9 mouse cellular contexts compared by ENCODE assay signal in the genomic region with DNA sequence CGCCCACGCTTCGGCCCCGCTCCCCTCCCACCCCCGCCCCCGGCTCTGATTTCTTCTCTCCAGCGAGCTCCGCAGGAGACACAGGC. TPM values are rescaled to one million over a fixed set of nuclear protein-coding genes. Genes with fewer than 3 reads are reported as not detected.
DNase-seq lines count a peak whose midpoint lies in the region; ATAC-seq and TF ChIP-seq lines count a peak whose summit lies in the region.
"Had no signal": no experiment of that assay in that cellular context is flagged by ENCODE, and none has a peak within 500 bp of the region (broad histone marks: within the 10 kb centered on the region; RNA-seq: fewer than 3 reads in every experiment).

A gene (plus strand): TSS at position 48 of the 86 bp plus-strand sequence.

- H3K4me3 ChIP-seq in heart, embryonic 11.5 days (ENCODE audit: low read depth, low read length), result peak within 1 kb of the TSS; percentile 55
- H3K4me3 ChIP-seq in CH12.LX (replicated peaks in 1 of 3; ENCODE audit: low read depth in 2 of 3, low read length in 2 of 3, poor library complexity in 1 of 3), result peak within 1 kb of the TSS; percentile 35 to 64 (median 35)
- H3K4me3 ChIP-seq in forebrain, postnatal 0 days (ENCODE audit: low read depth, low read length), result peak within 1 kb of the TSS; percentile 46
- peak within 1 kb of the TSS; percentile 22 for H3K4me3 ChIP-seq in liver, embryonic 16.5 days (ENCODE audit: low read depth, low read length)

- H3K9ac ChIP-seq in heart, embryonic 11.5 days (ENCODE audit: low read depth, low read length), result peak within 1 kb of the TSS; percentile 39; the same call in 1 of the 2 replicates
- H3K9ac ChIP-seq in CH12.LX (ENCODE audit: insufficient read depth, low read depth), result peak within 1 kb of the TSS; percentile 38
- peak within 1 kb of the TSS; percentile 35; the same call in 1 of the 2 replicates for H3K9ac ChIP-seq in forebrain, postnatal 0 days
- no peak within 1 kb of the TSS for H3K9ac ChIP-seq in liver, embryonic 16.5 days (ENCODE audit: low read depth, low read length)

- no peak for DNase-seq in heart, adult 9 months (ENCODE audit: low spot score in 2 of 2)
- no peak for DNase-seq in CH12.LX (ENCODE audit: extremely low read depth)
- DNase-seq in forebrain, postnatal 0 days, result no peak
- DNase-seq in thymus, adult 18-20 months, result no peak
- no peak for DNase-seq in testis, postnatal 10 days (ENCODE audit: low spot score)
- no peak for DNase-seq in spleen, postnatal 14 days (ENCODE audit: low spot score in 2 of 2)

- no CpG with 5 or more reads among the region's 8 CpGs for WGBS in heart, embryonic 11.5 days (ENCODE audit: insufficient replicate concordance)
- 0% methylated on average over 3 of the region's 8 CpGs for WGBS in forebrain, postnatal 0 days
- WGBS in liver, embryonic 16.5 days (ENCODE audit: insufficient replicate concordance), result no CpG with 5 or more reads among the region's 8 CpGs

- dilution Hi-C loops in CH12.LX (cut with MboI; ENCODE audit: extremely low pct_ligation_motif_present, extremely low pct_unique_long_range_greater_than_20kb, low sequenced_read_pairs), result no loop called here

- in situ Hi-C loops in CH12.LX (cut with MboI; ENCODE audit: low pct_ligation_motif_present, low pct_unique_long_range_greater_than_20kb, low sequenced_read_pairs), result loop anchor here (5.0 kb wide), 1 partner anchor 36 kb away; no protein-coding TSS in a partner anchor

- H3K4me2 ChIP-seq in heart, embryonic 11.5 days, result peak within 1 kb of the TSS; percentile 89
- peak within 1 kb of the TSS; percentile 94 for H3K4me2 ChIP-seq in CH12.LX (ENCODE audit: insufficient read depth, low read depth, poor library complexity, severe bottlenecking)
- H3K4me2 ChIP-seq in forebrain, postnatal 0 days (ENCODE audit: low read depth), result peak within 1 kb of the TSS; percentile 83
- peak within 1 kb of the TSS; percentile 51 for H3K4me2 ChIP-seq in liver, embryonic 16.5 days (ENCODE audit: low read depth, low read length)

- TF ChIP-seq EP300 in CH12.LX (IDR thresholded peaks at IDR 0.05; ENCODE audit: low read length), result no peak

- no peak for ATAC-seq in heart, embryonic 11.5 days (replicated peaks; ENCODE audit: insufficient number of reproducible peaks, low FRiP score, low TSS enrichment)
- ATAC-seq in forebrain, postnatal 0 days, result no peak
- ATAC-seq in liver, embryonic 16.5 days (ENCODE audit: low read depth), result no peak

- no peaks in the 10 kb centered on the region for H3K9me3 ChIP-seq in heart, embryonic 11.5 days (replicated peaks; ENCODE audit: control insufficient read depth, low read length)
- no peaks in the 10 kb centered on the region for H3K9me3 ChIP-seq in CH12.LX (replicated peaks; ENCODE audit: low read length)
- no peaks in the 10 kb centered on the region for H3K9me3 ChIP-seq in forebrain, postnatal 0 days (ENCODE audit: low read length)
- H3K9me3 ChIP-seq in liver, embryonic 16.5 days (replicated peaks; ENCODE audit: control insufficient read depth, low read length), result no peaks in the 10 kb centered on the region

- no peaks in the 10 kb centered on the region for H3K79me2 ChIP-seq in CH12.LX (replicated peaks; ENCODE audit: control insufficient read depth, extremely low read depth, insufficient read depth, poor library complexity, severe bottlenecking)

- H3K4me1 ChIP-seq in heart, embryonic 11.5 days (ENCODE audit: control insufficient read depth, insufficient read depth, low read length), result peaks cover 20% of the 10 kb centered on the region
- peaks cover 19 to 43% of the 10 kb centered on the region in 2 experiments for H3K4me1 ChIP-seq in CH12.LX (ENCODE audit: control insufficient read depth in 1 of 2, insufficient read depth in 2 of 2)
- H3K4me1 ChIP-seq in forebrain, postnatal 0 days (ENCODE audit: insufficient read depth), result no peaks in the 10 kb centered on the region
- H3K4me1 ChIP-seq in liver, embryonic 16.5 days (ENCODE audit: control insufficient read depth, low read depth, low read length), result no peaks in the 10 kb centered on the region

- no peak within 1 kb of the TSS for H3K27ac ChIP-seq in heart, embryonic 11.5 days (ENCODE audit: low read depth, low read length)
- no peak within 1 kb of the TSS for H3K27ac ChIP-seq in CH12.LX (ENCODE audit: insufficient read depth, low read depth)
- H3K27ac ChIP-seq in forebrain, postnatal 0 days (ENCODE audit: low read depth, low read length), result no peak within 1 kb of the TSS
- H3K27ac ChIP-seq in liver, embryonic 16.5 days (ENCODE audit: low read length), result no peak within 1 kb of the TSS

- TF ChIP-seq POLR2A in CH12.LX (IDR thresholded peaks at IDR 0.05; ENCODE audit: low read depth, low read length), result no peak

- TF ChIP-seq RAD21 in CH12.LX (IDR thresholded peaks at IDR 0.05; ENCODE audit: low read depth, low read length), result no peak

- TF ChIP-seq CTCF in CH12.LX (conservative IDR thresholded peaks at IDR 0.05 in 1 of 2, IDR thresholded peaks at IDR 0.05 in 1 of 2; ENCODE audit: low read depth in 2 of 2, low read length in 2 of 2), result no peak
- no peak for TF ChIP-seq CTCF in forebrain, postnatal 0 days (IDR thresholded peaks at IDR 0.05; ENCODE audit: low read depth)

- peaks cover 90% of the 10 kb centered on the region for H3K27me3 ChIP-seq in heart, embryonic 11.5 days (ENCODE audit: control insufficient read depth, insufficient read depth, low read length)
- H3K27me3 ChIP-seq in CH12.LX (replicated peaks), result peaks cover 24% of the 10 kb centered on the region
- peaks cover 68% of the 10 kb centered on the region for H3K27me3 ChIP-seq in forebrain, postnatal 0 days (ENCODE audit: insufficient read depth, low read length)
- peaks cover 73% of the 10 kb centered on the region for H3K27me3 ChIP-seq in liver, embryonic 16.5 days (ENCODE audit: control insufficient read depth, insufficient read depth, low read depth, low read length)

- H3K36me3 ChIP-seq in heart, embryonic 11.5 days (ENCODE audit: control insufficient read depth, insufficient read depth, low read length), result no peaks in the 10 kb centered on the region
- no peaks in the 10 kb centered on the region for H3K36me3 ChIP-seq in CH12.LX (replicated peaks in 1 of 2; ENCODE audit: control insufficient read depth in 1 of 2, insufficient read depth in 1 of 2, low read length in 1 of 2)
- H3K36me3 ChIP-seq in forebrain, postnatal 0 days (ENCODE audit: insufficient read depth), result no peaks in the 10 kb centered on the region
- H3K36me3 ChIP-seq in liver, embryonic 16.5 days (ENCODE audit: control insufficient read depth, insufficient read depth), result no peaks in the 10 kb centered on the region

TF ChIP-seq in CH12.LX, 34 proteins besides CTCF, POLR2A, EP300 and RAD21:
- TF ChIP-seq MAZ (IDR thresholded peaks at IDR 0.05; ENCODE audit: low read depth, low read length) (no peak), RCOR1 (conservative IDR thresholded peaks at IDR 0.05; ENCODE audit: low read depth, low read length) (no peak), E2F4 (IDR thresholded peaks at IDR 0.05; ENCODE audit: insufficient replicate concordance, low read depth, low read length) (no peak), MAFK (IDR thresholded peaks at IDR 0.05; ENCODE audit: insufficient replicate concordance, low read length) (no peak), TCF12 (IDR thresholded peaks at IDR 0.05; ENCODE audit: low read depth, low read length) (no peak), NELFE (IDR thresholded peaks at IDR 0.05; ENCODE audit: low read depth, low read length) (no peak), CHD2 (IDR thresholded peaks at IDR 0.05; ENCODE audit: low read length) (no peak), HCFC1 (IDR thresholded peaks at IDR 0.05; ENCODE audit: low read depth, low read length) (no peak), KAT2A (IDR thresholded peaks at IDR 0.05; ENCODE audit: insufficient replicate concordance, low read length) (no peak), UBTF (IDR thresholded peaks at IDR 0.05; ENCODE audit: low read depth, low read length) (no peak), ZC3H11A (IDR thresholded peaks at IDR 0.05; ENCODE audit: low read depth, low read length) (no peak), ZKSCAN1 (IDR thresholded peaks at IDR 0.05; ENCODE audit: borderline replicate concordance, low read depth, low read length) (no peak), JUN (IDR thresholded peaks at IDR 0.05; ENCODE audit: insufficient read depth, low read depth, low read length) (no peak), NRF1 (IDR thresholded peaks at IDR 0.05; ENCODE audit: low read depth, low read length) (no peak), MEF2A (IDR thresholded peaks at IDR 0.05; ENCODE audit: borderline replicate concordance, low read depth, low read length) (no peak), ZNF384 (IDR thresholded peaks at IDR 0.05; ENCODE audit: low read depth, low read length) (no peak), USF1 (IDR thresholded peaks at IDR 0.05; ENCODE audit: low read depth, low read length) (no peak)

RNA-seq across cellular contexts. Expression of the gene that starts here (rescaled TPM):
- 0.46 and 0.68 TPM in 2 replicates for polyA plus RNA-seq in heart, embryonic 11.5 days (2014; fragmentation: Nextera tagmentation; extraction: Ambion mirVana)
- total RNA-seq in CH12.LX (2012; rRNA removed) (3.4 and 3.5 TPM in 2 replicates), CH12.LX (2014; rRNA removed) (0.67 and 0.89 TPM in 2 replicates)
- 1.6 and 1.7 TPM in 2 replicates for polyA plus RNA-seq in CH12.LX (2012; ENCODE audit: insufficient read length, low read depth)
- total RNA-seq in forebrain, postnatal 0 days (2014; rRNA removed), result 6.1 and 7.2 TPM in 2 replicates
- polyA plus RNA-seq in forebrain, postnatal 0 days (2015; fragmentation: Nextera tagmentation; extraction: Ambion mirVana), result 3.8 and 4.6 TPM in 2 replicates
- polyA plus RNA-seq in liver, embryonic 16.5 days (2015; fragmentation: Nextera tagmentation; extraction: Ambion mirVana), result 0.06 and 0.11 TPM in 2 replicates
- total RNA-seq: hematopoietic stem cell, adult 5-6 weeks had no signal
